Mouse (Mus musculus): ENCODE measurements around the gene Upk3b. TPM values are rescaled to one million over a fixed set of nuclear protein-coding genes. Genes with fewer than 3 reads are reported as not detected.

Upk3b gene
- polyA plus RNA-seq, 1 experiment from 2014 or later = 9.1 TPM

DNA sequence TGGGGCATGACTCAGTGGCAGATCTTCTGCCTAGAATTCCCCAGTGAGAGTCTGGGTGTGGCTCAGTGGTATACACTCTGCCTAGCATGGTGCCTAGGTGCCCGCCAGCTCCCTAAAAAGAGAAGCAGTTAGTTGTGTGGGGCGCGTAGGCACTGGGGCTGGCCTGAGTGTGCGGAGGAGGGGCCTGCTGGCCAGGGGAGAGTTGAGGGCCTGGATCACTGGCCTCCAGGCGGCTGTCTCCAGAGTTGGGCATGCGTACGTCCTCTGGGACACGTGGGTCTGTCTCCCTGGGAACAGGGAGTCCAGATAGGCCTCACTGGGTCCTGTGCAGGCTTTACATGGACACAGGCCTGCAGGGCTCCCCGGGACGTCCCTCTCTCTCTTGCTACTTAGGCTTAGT is 23.4 kb upstream of the Upk3b start:
- Histone ChIP-seq H3K9ac (no peak overlapping the region), H3K27ac (peak overlapping the region; percentile 85), H3K27me3 (no peaks in the 10 kb centered on the region), H3K4me2 (no peak overlapping the region), H3K36me3 (peaks cover 48% of the 10 kb centered on the region), H3K4me3 (no peak overlapping the region), H3K9me3 (no peaks in the 10 kb centered on the region), H3K4me1 (peaks cover 33% of the 10 kb centered on the region)
- no peak for ATAC-seq (ENCODE audit: insufficient number of reproducible peaks, low FRiP score, low TSS enrichment, low read depth)
- 87% methylated on average over 10 of the region's 10 CpGs for WGBS

- ATAC-seq (ENCODE audit: insufficient number of reproducible peaks, low FRiP score, low TSS enrichment, low read depth) = no peak
- no peak overlapping the region for H3K4me2 ChIP-seq
- H3K36me3 ChIP-seq = peaks cover 47% of the 10 kb centered on the region
- no peaks in the 10 kb centered on the region for H3K9me3 ChIP-seq
- no peaks in the 10 kb centered on the region for H3K27me3 ChIP-seq
- peak overlapping the region; percentile 85 for H3K27ac ChIP-seq
- H3K9ac ChIP-seq = no peak overlapping the region
- WGBS = 70% methylated on average over 10 of the region's 10 CpGs
- peaks cover 37% of the 10 kb centered on the region for H3K4me1 ChIP-seq
- H3K4me3 ChIP-seq = no peak overlapping the region
Observed at GRCm38 (mm10) chr5:136015586-136015985, 22.7 kb upstream of the Upk3b start.

DNA sequence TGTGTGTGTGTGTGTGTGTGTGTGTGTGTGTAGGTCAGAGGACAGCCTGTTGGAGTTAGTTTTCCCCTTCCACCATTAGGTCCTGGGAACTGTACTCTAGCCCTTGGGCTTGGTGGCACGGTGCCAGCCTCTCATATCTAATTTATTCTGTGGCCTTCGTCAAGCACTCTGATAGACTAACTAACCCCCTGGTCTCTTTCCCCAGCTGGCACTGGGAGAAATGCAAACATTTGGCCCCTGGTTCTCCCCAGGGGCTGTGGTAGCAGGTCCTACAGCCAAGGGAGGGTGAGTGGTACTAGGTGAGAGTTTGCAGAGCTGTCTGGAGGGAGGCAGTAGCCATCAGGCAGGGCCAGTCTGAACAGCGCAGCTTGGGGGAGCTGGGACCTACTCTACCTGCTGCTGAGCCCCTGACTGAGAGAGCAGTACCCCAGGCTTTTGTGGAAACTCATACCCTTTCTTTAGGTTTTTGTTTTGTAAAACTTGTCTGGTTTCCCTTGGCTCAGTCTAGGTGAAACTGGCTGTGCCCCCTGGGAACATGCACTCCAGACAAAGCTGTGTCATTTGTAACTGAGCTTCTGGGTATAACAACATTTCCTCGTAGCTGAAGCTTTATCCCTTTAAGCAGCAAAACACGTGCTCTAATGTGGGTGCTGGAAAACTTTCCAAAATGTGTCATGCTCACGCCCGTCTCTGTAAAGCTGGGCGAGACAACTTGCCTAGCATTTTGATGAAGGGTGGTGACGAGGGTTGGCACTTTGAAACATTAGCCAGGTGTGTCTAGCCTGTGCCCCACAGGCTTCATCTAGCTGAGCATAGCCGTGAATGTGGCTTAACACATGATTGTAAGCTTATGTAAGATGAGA is 22.1 kb upstream of the Upk3b start:
- no peak overlapping the region for H3K4me2 ChIP-seq
- 47% methylated on average over 10 of the region's 10 CpGs for WGBS
- H3K36me3 ChIP-seq = peaks cover 44% of the 10 kb centered on the region
- H3K9me3 ChIP-seq = no peaks in the 10 kb centered on the region
- H3K4me1 ChIP-seq = peaks cover 37% of the 10 kb centered on the region
- ATAC-seq (ENCODE audit: insufficient number of reproducible peaks, low FRiP score, low TSS enrichment, low read depth) = no peak
- peak overlapping the region; percentile 85 for H3K27ac ChIP-seq
- no peak overlapping the region for H3K4me3 ChIP-seq
- no peak overlapping the region for H3K9ac ChIP-seq
- H3K27me3 ChIP-seq = no peaks in the 10 kb centered on the region

DNA sequence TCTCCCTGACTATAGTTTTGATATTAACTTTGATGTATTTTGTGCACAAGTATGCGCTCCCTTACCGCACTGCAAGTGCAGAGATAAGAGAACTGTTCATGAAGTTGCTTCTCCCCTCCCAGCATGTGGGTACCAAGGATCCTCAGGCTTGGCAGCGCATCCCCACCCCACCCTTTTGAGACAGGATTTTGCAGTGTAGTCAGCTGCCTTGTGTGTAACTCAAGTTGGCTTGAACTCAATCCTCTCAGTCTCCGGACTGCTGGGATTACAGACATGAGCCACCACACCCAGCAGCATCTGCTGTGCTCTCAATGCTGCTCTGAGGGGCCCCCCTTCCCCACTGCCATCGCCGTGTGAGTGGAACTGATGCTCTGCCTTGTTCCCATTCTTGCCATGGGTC is 21.0 kb upstream of the Upk3b start:
- whole genome bisulfite sequencing = 77% methylated on average over 6 of the region's 6 CpGs
- no peak overlapping the region for H3K4me3 ChIP-seq
- no peak overlapping the region for H3K4me2 ChIP-seq
- no peak for ATAC-seq (ENCODE audit: insufficient number of reproducible peaks, low FRiP score, low TSS enrichment, low read depth)
- H3K9ac ChIP-seq = no peak overlapping the region
- H3K27me3 ChIP-seq = no peaks in the 10 kb centered on the region
- peaks cover 44% of the 10 kb centered on the region for H3K36me3 ChIP-seq
- peaks cover 37% of the 10 kb centered on the region for H3K4me1 ChIP-seq
- peak overlapping the region; percentile 47 for H3K27ac ChIP-seq
- no peaks in the 10 kb centered on the region for H3K9me3 ChIP-seq

DNA sequence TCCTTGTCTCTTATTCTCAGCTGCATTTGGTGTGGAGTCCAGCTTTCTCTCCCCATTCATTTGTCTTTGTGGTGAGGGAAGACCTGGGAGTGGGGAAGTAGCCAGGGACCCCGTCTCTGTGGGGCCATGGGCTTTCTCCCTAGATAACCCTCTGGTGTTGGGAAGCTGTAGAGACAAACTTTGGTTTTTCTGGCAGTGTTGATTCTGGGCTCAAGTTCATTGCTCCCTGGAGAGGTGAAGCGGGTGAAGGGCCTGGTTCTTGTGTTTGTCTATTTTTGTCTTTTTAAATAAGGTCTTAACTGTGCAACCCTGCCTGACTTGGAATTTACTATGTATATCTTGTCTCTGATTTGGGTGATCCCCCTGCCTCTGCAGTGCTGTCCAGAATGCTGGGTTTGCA is 19.6 kb upstream of the Upk3b start:
- Histone ChIP-seq H3K4me1 (peaks cover 37% of the 10 kb centered on the region), H3K9ac (no peak overlapping the region), H3K4me3 (no peak overlapping the region), H3K27me3 (no peaks in the 10 kb centered on the region), H3K9me3 (no peaks in the 10 kb centered on the region), H3K36me3 (peaks cover 33% of the 10 kb centered on the region), H3K27ac (no peak overlapping the region), H3K4me2 (no peak overlapping the region)
- 83% methylated on average over 2 of the region's 2 CpGs for WGBS
- ATAC-seq (ENCODE audit: insufficient number of reproducible peaks, low FRiP score, low TSS enrichment, low read depth) = no peak

GRCm38 (mm10) chr5:136019907-136020306 is 18.4 kb upstream of the Upk3b start:
- H3K27me3 ChIP-seq = no peaks in the 10 kb centered on the region
- ATAC-seq (ENCODE audit: insufficient number of reproducible peaks, low FRiP score, low TSS enrichment, low read depth) = no peak
- H3K4me3 ChIP-seq = no peak overlapping the region
- peaks cover 31% of the 10 kb centered on the region for H3K36me3 ChIP-seq
- no peak overlapping the region for H3K27ac ChIP-seq
- no peak overlapping the region for H3K4me2 ChIP-seq
- WGBS = 36% methylated on average over 1 of the region's 1 CpGs
- H3K9me3 ChIP-seq = no peaks in the 10 kb centered on the region
- no peak overlapping the region for H3K9ac ChIP-seq
- H3K4me1 ChIP-seq = peaks cover 37% of the 10 kb centered on the region

GRCm38 (mm10) chr5:136025712-136026111 is 12.6 kb upstream of the Upk3b start:
- no peaks in the 10 kb centered on the region for H3K9me3 ChIP-seq
- no peak overlapping the region for H3K4me2 ChIP-seq
- no peak for ATAC-seq (ENCODE audit: insufficient number of reproducible peaks, low FRiP score, low TSS enrichment, low read depth)
- no peak overlapping the region for H3K9ac ChIP-seq
- no peaks in the 10 kb centered on the region for H3K27me3 ChIP-seq
- 78% methylated on average over 3 of the region's 3 CpGs for WGBS
- H3K27ac ChIP-seq = no peak overlapping the region
- no peak overlapping the region for H3K4me3 ChIP-seq
- peaks cover 68% of the 10 kb centered on the region for H3K36me3 ChIP-seq
- no peaks in the 10 kb centered on the region for H3K4me1 ChIP-seq

DNA sequence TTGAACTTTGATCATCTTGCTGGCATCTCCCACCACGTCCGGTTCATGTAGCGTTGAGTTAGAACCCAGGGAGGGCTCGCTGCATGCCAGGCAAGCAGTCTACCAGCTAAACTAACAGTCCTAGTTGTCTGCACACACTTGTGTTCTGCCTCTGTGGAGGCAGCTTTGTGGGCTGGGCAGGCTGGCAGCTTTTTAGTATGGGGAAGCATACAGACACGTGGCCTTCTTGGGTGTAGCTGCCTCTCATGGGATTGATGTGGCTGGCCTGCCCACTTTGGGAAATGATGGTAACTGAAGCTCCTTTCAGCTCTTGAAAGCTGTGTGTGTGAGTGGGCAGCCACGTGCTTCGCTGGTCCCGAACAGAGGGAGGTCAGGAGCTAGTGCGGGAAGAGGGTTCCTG is 11.4 kb upstream of the Upk3b start:
- ATAC-seq (ENCODE audit: insufficient number of reproducible peaks, low FRiP score, low TSS enrichment, low read depth) = no peak
- H3K9ac ChIP-seq = no peak overlapping the region
- H3K4me2 ChIP-seq = no peak overlapping the region
- H3K4me3 ChIP-seq = no peak overlapping the region
- no peaks in the 10 kb centered on the region for H3K27me3 ChIP-seq
- no peaks in the 10 kb centered on the region for H3K9me3 ChIP-seq
- no peaks in the 10 kb centered on the region for H3K4me1 ChIP-seq
- 90% methylated on average over 9 of the region's 9 CpGs for WGBS
- peaks cover 73% of the 10 kb centered on the region for H3K36me3 ChIP-seq
- H3K27ac ChIP-seq = no peak overlapping the region

DNA sequence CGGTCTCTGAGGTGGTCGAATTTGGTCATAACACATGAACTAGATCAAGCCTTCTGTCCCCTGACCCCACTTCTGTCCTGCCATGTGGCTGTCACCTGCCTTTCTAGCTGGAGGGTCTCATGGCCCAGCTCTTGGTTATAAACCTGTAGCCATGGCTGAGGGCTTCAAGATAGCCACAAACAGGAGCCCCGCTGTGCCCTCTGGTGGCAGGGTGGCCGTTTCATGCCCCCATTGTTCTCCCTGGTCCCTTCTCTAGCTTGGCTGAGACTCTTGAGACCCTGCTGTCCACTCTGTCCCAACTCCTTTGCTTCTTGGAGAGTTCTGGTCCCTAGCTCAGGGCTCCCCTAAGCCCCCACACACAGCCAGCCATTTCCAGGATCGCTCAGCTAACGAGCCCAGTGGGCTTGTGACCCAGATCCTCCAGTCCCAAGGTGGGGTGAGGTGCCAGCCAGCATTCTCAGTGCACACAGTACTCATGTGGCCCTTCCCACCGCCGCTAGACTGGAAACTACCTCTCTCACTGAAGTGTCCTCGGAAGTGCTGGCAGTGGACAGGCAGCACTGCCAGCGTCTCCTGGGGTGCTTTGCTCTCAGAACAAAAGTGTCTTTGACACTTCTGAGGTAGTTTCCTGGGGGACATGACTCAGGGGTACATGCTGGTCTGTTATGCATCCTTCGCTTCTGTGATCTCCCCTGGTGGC is 10.5 kb upstream of the Upk3b start:
- Histone ChIP-seq H3K4me3 (no peak overlapping the region), H3K4me1 (no peaks in the 10 kb centered on the region), H3K36me3 (peaks cover 75% of the 10 kb centered on the region), H3K9me3 (no peaks in the 10 kb centered on the region), H3K27ac (no peak overlapping the region), H3K4me2 (no peak overlapping the region), H3K27me3 (no peaks in the 10 kb centered on the region), H3K9ac (no peak overlapping the region)
- WGBS = 80% methylated on average over 11 of the region's 11 CpGs
- no peak for ATAC-seq (ENCODE audit: insufficient number of reproducible peaks, low FRiP score, low TSS enrichment, low read depth)

GRCm38 (mm10) chr5:136034868-136035267 is 3.4 kb upstream of the Upk3b start:
- Histone ChIP-seq H3K9ac (no peak overlapping the region), H3K4me3 (no peak overlapping the region), H3K4me2 (no peak overlapping the region), H3K27me3 (no peaks in the 10 kb centered on the region), H3K27ac (no peak overlapping the region), H3K36me3 (peaks cover 32% of the 10 kb centered on the region), H3K4me1 (no peaks in the 10 kb centered on the region), H3K9me3 (no peaks in the 10 kb centered on the region)
- WGBS = 71% methylated on average over 4 of the region's 4 CpGs
- ATAC-seq (ENCODE audit: insufficient number of reproducible peaks, low FRiP score, low TSS enrichment, low read depth) = no peak

- H3K27ac ChIP-seq = no peak overlapping the region
- no peak overlapping the region for H3K9ac ChIP-seq
- no peak overlapping the region for H3K4me3 ChIP-seq
- H3K36me3 ChIP-seq = peaks cover 28% of the 10 kb centered on the region
- H3K4me2 ChIP-seq = no peak overlapping the region
- WGBS = 86% methylated on average over 1 of the region's 1 CpGs
- no peak for ATAC-seq (ENCODE audit: insufficient number of reproducible peaks, low FRiP score, low TSS enrichment, low read depth)
- H3K9me3 ChIP-seq = no peaks in the 10 kb centered on the region
- H3K27me3 ChIP-seq = no peaks in the 10 kb centered on the region
- no peaks in the 10 kb centered on the region for H3K4me1 ChIP-seq
Observed at GRCm38 (mm10) chr5:136035285-136035684, 3.0 kb upstream of the Upk3b start.

DNA sequence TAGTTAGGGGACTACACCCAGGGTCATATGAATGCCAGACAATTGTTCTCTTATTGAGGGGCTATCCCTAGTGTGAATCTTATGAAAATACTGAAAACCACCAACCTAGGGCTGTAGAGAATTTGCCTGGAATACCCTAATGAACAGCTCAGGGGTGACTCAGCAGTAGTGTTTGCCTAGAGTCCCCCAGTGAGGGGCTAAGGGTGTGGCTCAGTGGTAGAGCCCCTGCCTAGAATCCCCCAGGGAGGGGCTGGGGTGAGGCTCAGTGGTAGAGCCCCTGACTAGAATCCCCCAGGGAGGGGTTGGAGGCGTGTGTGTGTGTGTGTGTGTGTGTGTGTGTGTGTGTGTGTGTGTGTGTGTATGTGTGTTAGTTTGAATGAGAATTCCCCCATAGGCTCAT is 1.6 kb upstream of the Upk3b start:
- peaks cover 14% of the 10 kb centered on the region for H3K36me3 ChIP-seq
- ATAC-seq (ENCODE audit: insufficient number of reproducible peaks, low FRiP score, low TSS enrichment, low read depth) = no peak
- H3K9me3 ChIP-seq = no peaks in the 10 kb centered on the region
- H3K9ac ChIP-seq = no peak overlapping the region
- H3K4me3 ChIP-seq = no peak overlapping the region
- H3K27me3 ChIP-seq = no peaks in the 10 kb centered on the region
- H3K4me2 ChIP-seq = no peak overlapping the region
- WGBS = 78% methylated on average over 1 of the region's 1 CpGs
- 0 out of 2 replicates have a peak, but pooled peaks cover 5% of the 10 kb centered on the region for H3K4me1 ChIP-seq
- no peak overlapping the region for H3K27ac ChIP-seq
